Mouse (Mus musculus): ENCODE data around the gene Dydc1.

The Dydc1 gene

DNA sequence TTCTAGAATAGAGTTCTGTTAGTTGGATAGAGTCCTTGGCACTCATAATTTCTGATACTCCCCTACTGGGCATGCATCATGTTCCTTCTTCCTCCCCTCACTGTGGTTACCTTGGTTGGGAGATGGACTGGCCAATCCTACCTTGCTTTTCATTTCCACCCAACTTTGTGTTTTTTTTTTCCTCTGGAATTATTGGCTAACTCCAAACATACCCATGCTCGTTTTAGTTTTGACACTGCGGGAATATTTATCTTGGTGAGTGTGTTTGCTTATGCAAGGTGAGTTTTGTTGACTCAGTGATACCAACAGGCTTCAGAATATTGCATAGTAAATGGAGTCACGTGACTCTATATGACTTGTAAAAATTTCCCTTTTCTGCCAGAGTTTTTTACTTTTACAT is 28.0 kb downstream of the Dydc1 start:
- DNase-seq (ENCODE audit: low spot score), result no peak

DNA sequence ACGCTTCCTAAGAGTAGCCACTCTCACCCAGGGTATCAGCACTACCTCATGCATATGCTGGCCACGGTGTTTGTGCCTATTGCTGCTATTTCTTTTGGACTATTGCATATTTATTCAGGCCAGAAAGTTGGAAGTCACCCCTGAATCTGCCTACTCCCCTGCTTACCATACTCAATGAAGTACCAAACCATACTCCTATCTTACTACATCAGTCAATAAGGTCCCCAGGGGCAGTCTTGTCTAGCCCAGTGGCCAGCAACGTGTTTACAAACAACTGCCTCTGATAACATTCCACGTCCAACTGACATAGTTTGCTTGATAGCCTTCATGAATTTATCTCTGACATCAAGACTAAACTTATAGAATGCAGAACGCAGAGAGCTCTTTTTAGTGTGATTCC is 28.5 kb downstream of the Dydc1 start:
- no peak for DNase-seq (ENCODE audit: low spot score)

DNA sequence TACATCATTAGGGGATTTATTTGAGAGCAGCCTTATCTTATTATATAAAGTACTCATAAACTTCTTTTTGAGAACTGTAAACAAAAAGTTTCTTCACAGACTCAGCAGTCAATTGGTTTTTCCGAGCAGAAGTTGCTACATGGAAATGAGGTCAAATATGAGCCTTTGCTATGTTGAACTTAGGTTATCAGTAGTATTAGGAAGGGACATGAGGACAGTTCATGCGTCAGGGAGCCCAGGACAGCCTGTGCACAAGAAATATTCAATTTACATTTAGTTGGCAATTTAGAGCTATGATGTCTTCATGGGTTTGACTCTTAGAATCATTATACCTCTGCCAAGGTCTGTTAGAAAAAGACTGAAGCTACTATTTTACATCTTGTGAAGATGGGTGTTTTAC is 29.6 kb downstream of the Dydc1 start:
- no peak for DNase-seq (ENCODE audit: low spot score)

DNA sequence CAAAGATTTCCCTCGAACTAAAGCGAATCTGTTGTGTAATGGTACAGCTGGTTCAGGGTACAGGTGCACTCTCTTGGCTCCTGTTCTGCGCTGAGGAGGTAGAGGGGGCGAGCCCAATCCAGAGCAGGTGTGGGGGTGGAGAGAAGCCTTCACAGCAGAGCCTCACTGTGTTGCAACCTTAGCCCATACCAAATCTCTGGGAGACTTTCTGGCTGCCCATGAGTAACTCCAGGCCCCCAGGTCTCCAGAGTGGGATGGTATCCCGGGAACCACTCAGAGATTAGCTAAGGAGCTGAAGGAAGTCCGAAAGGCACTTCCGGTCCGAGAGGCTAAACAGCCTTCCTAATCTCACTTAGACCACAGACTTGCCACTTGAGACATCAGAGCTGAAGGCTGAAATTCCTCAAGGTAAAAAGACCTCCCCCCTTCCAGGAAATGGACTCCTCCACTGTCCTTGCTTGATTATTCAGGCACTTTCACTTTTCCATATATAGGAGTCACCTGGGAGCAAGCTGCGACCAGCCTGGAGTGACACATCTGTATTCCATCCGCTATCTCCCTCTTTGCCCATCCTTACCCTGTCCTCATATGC is 32.2 kb downstream of the Dydc1 start, which contains the start of gene Mat1a:
TSS of gene Mat1a (plus strand) at position 183 of the 592 bp plus-strand sequence.
- no peak for DNase-seq (ENCODE audit: low spot score)

DNA sequence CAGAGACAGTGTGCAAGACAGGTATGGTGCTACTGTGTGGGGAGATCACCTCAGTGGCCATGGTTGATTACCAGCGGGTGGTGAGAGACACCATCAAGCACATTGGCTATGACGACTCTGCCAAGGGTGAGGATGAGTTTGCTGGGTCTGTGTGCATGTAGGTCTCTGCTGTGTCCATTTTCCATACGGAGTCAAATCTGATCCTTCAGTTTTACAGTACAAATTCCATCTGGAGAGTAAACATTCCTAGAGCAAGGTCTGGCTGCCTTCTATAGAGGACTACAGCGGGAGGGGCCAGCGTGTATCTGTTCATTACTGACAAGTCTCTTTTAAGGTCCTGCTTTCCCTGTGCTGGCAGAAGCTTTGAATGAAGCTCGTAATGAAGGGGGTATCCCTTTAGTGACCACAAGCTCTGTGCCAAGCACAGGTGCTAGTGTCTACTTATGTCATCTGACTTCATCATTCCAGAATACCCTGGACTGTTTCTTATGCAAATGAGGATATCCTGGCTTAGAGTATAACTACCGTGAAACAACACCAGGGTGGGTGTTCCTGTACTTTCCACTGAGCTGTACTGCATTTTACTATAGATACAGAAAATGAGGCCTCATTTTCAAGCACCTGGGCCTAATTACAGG is 38.4 kb downstream of the Dydc1 start:
- DNase-seq (ENCODE audit: low spot score), result no peak

DNA sequence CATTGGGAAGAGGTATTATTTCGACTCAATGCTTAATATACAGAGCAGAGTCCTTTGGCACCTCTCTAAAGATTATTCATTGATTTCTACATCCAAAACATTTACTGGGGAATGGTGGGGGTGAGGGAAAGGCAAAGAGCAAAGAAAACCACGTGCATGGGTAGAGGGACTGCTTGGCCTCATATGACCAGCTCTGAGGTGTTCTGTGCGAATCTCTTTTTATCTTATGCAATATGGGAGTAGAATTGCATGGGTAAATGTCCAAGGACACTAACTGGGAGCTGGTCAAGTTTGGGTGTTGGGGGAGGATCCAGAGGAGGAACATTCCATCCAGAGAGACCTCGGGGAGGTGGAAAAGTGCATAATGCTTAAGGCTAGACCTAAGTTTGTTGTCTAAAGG is 40.2 kb downstream of the Dydc1 start:
- DNase-seq (ENCODE audit: low spot score), result no peak

DNA sequence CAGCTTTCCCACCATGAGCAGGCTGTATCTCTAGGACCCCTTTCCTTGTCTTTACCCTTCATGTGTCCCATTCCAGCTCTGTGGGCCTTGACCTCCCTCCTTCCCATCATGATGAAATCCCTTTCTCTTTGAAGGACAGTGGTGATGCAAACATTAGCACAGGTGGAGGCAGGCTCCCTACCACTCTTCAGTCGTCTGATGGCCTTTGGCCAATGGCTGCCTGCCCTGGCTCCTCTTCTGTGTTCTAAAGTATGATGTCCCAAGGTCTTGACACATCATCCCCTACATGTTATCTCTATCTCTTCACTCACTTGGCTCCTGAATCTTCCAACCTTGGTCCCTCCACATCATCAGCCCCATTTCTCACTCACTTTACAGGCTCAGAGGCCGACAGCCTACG is 43.6 kb downstream of the Dydc1 start:
- DNase-seq (ENCODE audit: low spot score), result no peak

DNA sequence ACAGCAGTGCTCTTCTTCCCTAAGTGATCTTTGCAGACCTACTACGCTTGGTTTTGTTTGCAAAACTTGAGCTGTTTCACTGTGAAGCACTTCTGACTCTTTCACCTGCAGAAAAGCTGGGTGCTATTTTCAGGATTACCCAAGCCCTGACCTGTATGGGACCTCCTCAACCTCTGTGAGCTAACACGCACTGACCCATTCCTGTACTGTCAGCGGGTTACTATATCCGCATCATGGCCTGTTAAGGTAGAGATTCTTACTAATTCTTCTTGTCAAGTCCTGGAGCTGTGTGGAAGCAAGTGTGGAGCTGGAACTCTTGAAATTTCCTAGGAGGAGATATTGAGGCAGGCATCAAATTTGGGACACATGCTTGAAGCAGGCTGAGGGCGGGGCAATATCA is 52.0 kb downstream of the Dydc1 start:
- DNase-seq (ENCODE audit: low spot score), result no peak

DNA sequence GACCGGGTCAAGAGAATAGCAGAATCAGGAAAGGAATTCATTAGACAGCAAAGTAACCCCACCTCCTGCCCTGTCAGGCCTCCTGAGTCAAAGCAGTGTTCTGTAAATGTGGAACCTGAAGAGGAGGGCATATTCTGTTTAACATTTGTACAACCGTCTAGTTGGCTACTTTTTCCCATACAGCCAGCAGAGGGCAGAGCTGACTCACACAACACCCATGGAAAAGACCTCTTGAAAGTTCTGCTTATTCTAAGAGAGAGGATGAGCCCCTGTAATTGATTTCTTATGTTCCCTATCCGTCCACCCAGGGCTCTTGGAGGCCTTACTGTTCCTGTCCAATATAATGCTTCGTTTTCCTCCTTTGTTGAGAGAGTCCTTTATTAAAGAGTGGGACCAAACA is 55.3 kb downstream of the Dydc1 start:
- DNase-seq (ENCODE audit: low spot score), result peak; percentile 9

DNA sequence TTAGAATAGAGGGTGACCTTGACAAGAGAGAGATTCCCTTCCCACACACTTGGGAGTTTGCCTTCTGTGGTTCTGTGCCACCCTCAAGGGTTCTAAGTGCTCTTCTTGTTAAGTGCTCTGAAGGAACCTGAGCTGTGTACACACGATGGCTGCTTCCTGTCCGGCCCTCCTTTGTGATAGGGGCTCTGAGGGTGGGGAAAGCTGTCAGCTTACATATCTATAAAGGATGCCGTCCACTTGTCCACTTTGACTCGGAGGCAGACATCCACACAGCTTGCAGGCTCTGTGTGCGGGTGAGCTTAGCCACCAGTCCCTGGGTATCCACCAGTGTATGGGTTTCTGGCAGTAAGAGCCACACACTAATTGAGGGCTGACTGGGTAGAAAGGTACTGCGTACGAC is 58.8 kb downstream of the Dydc1 start, which contains the start of gene Sftpa1:
TSS of gene Sftpa1 (plus strand) at position 243 of the 400 bp plus-strand sequence.
- DNase-seq (ENCODE audit: low spot score), result no peak

DNA sequence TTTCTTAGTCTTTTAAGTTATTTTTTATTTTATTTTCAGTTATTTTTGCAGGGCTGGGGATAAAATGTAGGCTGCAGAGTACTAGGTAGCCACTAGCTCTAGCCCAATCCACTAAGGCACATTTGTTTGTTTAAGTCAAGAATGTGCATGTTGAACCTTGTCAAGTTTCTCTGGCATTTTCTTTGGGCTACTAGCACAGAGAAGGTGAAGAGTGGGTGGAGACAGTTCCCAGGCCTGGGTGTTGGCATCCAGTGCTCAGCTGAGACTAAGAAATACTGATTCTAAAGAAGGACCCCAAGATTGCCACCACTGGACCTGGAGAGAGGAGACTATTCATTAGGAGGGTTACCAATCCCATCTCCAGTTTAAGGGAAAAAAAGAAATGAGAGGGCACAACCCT is 64.3 kb downstream of the Dydc1 start:
- no peak for DNase-seq (ENCODE audit: low spot score)

DNA sequence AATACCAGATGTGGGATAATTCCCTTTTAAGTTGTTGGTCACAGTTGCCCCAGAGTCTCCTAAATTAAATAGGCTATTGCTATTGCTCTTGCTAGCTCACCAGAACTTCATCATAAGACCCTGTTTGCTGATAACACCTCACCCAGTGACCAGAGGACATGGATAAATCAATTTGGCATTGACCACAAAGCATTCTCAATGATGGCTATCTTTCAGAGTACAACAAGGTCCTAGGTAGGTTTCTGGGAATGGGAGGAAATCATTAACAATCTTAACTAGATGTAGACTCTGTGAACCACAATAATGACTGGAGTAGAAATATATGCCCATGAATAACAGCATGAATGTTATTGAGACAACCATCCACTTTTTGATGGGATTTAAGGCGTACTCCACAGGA is 68.0 kb downstream of the Dydc1 start:
- no peak for DNase-seq (ENCODE audit: low spot score)

Measured in layer of hippocampus, adult 11-12 months (tissue).